Mouse (Mus musculus) hindbrain, embryonic 16.5 days (tissue): ENCODE results near the gene Avpi1. TPM values are rescaled to one million over a fixed set of nuclear protein-coding genes. Genes with fewer than 3 reads are reported as not detected.

Experiments
- ATAC-seq: fragments of 200-750 bp; cut with Nextera tagmentation; 2 replicates; pipeline ENCODE4 v1.8.0; 2017; ENCODE audit warnings: moderate TSS enrichment, moderate library complexity
- H3K27ac ChIP-seq: fragments of 300-500 bp; sonication (generic); 2 replicates; pipeline ENCODE4 v1.5.1; 2014; ENCODE audit warnings: low read depth, mild to moderate bottlenecking, control low read depth, low read length, moderate library complexity
- H3K27me3 ChIP-seq: fragments of 300-500 bp; sonication (generic); replicated peaks from 2 replicates; pipeline ENCODE4 v1.6.1; 2014; ENCODE audit warnings: low read length; ENCODE audit not compliant: control insufficient read depth, insufficient read depth
- H3K36me3 ChIP-seq: fragments of 300-500 bp; sonication (generic); 2 replicates; pipeline ENCODE4 v1.6.1; 2014; ENCODE audit warnings: mild to moderate bottlenecking, low read length, moderate library complexity, mixed read lengths; ENCODE audit not compliant: control insufficient read depth, insufficient read depth
- H3K4me1 ChIP-seq: fragments of 300-500 bp; sonication (generic); 2 replicates; pipeline ENCODE4 v1.6.1; 2014; ENCODE audit warnings: low read depth, low read length; ENCODE audit not compliant: control insufficient read depth, insufficient read depth
- H3K4me2 ChIP-seq: fragments of 300-500 bp; sonication (generic); 2 replicates; pipeline ENCODE4 v1.6.1; 2014; ENCODE audit warnings: mild to moderate bottlenecking, low read length, control low read depth, moderate library complexity
- H3K4me3 ChIP-seq: fragments of 300-500 bp; sonication (generic); 2 replicates; pipeline ENCODE4 v1.5.1; 2014; ENCODE audit warnings: mild to moderate bottlenecking, low read length, control low read depth, moderate library complexity
- H3K9ac ChIP-seq: fragments of 300-500 bp; sonication (generic); 2 replicates; pipeline ENCODE4 v1.6.1; 2014; ENCODE audit warnings: low read depth, mild to moderate bottlenecking, control low read depth, low read length, moderate library complexity
- H3K9me3 ChIP-seq: fragments of 300-500 bp; sonication (generic); 2 replicates; pipeline ENCODE4 v1.6.1; 2014; ENCODE audit warnings: mild to moderate bottlenecking, low read length, moderate library complexity; ENCODE audit not compliant: control insufficient read depth
- WGBS: fragments of 180-500 bp; shearing (Covaris S2); extraction: QIAGEN DNeasy Blood & Tissue Kit; methylation state at CpG from one replicate; pipeline ENCODE4 v1.1.7; 2014; 5-methylcytosine and 5-hydroxymethylcytosine counted together
- polyA plus RNA-seq: library from polyadenylated mRNA; unstranded; fragments of >200 nt; fragmentation: Nextera tagmentation; extraction: Ambion mirVana; gene quantifications from 2 replicates; pipeline ENCODE4 v1.2.1, GENCODE M21; 2015

The Avpi1 gene
- polyA plus RNA-seq, 1 experiment from 2014 or later, result 12.2 TPM

DNA sequence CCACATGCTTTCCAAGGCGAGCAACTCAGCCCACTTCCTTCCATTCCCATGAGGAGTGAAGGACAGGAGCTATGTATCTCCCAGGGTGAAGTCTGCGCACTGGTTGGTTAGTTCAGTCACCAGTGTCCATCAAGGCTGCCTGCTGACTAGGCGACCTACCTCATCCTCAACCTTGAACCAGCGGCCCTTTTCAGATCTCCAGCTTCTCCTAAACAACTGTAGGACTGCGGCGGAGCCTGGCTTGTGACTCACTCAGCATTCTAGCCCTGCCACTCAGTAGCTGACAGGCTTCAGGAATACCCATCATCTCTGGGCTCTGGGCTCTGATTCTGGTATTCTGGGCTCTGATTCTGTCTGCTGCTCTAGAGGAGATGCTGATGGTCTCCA is 2.6 kb downstream of the Avpi1 start:
- H3K4me3 ChIP-seq, result no peak overlapping the region
- no peak overlapping the region for H3K27ac ChIP-seq
- peaks cover 6% of the 10 kb centered on the region; the same call in 1 of the 2 replicates for H3K36me3 ChIP-seq
- no peaks in the 10 kb centered on the region for H3K9me3 ChIP-seq
- H3K4me2 ChIP-seq, result no peak overlapping the region
- H3K4me1 ChIP-seq, result peaks cover 8% of the 10 kb centered on the region
- H3K27me3 ChIP-seq, result no peaks in the 10 kb centered on the region
- no peak for ATAC-seq
- 89% methylated on average over 6 of the region's 6 CpGs for WGBS
- H3K9ac ChIP-seq, result no peak overlapping the region

DNA sequence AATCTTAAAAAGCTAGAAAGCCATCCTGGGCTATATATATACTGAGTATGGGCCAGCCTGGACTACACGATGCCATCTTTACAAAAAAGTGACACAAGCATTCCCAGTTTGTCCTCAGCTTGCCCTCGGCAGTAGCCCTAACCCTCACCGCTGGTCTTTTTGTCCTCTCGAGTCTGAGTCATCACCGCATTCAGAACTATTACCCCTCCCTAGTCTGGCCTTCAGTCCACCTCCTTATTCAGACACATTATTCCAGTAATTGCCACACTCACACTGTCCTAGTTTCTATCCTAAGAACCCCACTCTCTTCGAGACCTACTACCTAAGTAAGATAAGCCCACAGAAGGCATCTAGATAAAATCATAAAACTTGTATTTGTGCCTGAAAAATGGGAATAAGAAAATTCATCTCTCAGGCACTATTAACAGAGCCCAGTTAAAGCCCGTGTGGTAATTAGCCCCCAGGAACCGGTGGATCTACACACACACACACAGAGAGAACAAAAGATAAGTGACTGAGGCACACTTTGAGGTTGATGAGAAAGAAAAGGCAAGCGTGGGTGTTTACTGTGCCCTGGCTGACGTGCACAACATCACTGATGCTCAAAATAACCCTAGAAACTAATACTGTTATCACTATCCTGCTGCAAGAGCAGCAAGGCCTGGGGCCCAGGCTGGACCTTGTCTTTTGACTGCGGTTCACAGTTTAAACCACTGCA is 3.2 kb downstream of the Avpi1 start:
- Histone ChIP-seq H3K4me2 (no peak overlapping the region), H3K27me3 (no peaks in the 10 kb centered on the region), H3K9me3 (no peaks in the 10 kb centered on the region), H3K36me3 (peaks cover 11% of the 10 kb centered on the region), H3K4me1 (peaks cover 8% of the 10 kb centered on the region), H3K9ac (no peak overlapping the region), H3K4me3 (no peak overlapping the region), H3K27ac (no peak overlapping the region)
- 84% methylated on average over 11 of the region's 11 CpGs for whole genome bisulfite sequencing
- ATAC-seq, result no peak

- peaks cover 7% of the 10 kb centered on the region for H3K4me1 ChIP-seq
- no peak overlapping the region for H3K27ac ChIP-seq
- no peak overlapping the region for H3K4me2 ChIP-seq
- no peaks in the 10 kb centered on the region for H3K9me3 ChIP-seq
- H3K36me3 ChIP-seq, result peaks cover 17% of the 10 kb centered on the region
- no peak for ATAC-seq
- no peak overlapping the region for H3K9ac ChIP-seq
- H3K27me3 ChIP-seq, result no peaks in the 10 kb centered on the region
- H3K4me3 ChIP-seq, result no peak overlapping the region
- 83% methylated on average over 13 of the region's 13 CpGs for WGBS
Observed at GRCm38 (mm10) chr19:42124684-42125083, 4.2 kb downstream of the Avpi1 start.

DNA sequence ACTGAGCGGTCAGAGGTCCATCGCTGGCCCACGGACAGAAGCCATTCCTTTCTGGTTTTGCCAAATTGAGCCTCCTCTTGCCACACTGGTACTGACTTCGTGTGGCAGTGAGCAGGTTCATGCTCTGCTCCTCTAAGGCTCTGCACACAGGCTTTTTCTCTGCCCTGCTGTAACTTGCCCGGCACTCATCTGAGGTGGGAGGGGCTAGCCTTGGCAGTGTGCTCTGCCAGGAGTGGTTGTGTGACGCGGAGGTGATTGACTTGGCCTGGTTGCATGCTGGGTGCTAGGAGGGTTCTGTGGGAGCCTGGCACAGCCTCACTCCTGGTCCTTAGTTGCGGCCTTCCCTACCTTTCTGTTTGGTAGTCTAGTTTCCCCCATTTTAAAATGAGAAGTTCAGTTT is 8.4 kb downstream of the Avpi1 start:
- H3K27me3 ChIP-seq, result no peaks in the 10 kb centered on the region
- no peak overlapping the region for H3K4me2 ChIP-seq
- no peak overlapping the region for H3K4me3 ChIP-seq
- H3K36me3 ChIP-seq, result peaks cover 21% of the 10 kb centered on the region
- no peaks in the 10 kb centered on the region for H3K9me3 ChIP-seq
- H3K27ac ChIP-seq, result no peak overlapping the region
- no peak overlapping the region for H3K9ac ChIP-seq
- WGBS, result 92% methylated on average over 8 of the region's 8 CpGs
- H3K4me1 ChIP-seq, result no peaks in the 10 kb centered on the region
- ATAC-seq, result no peak

DNA sequence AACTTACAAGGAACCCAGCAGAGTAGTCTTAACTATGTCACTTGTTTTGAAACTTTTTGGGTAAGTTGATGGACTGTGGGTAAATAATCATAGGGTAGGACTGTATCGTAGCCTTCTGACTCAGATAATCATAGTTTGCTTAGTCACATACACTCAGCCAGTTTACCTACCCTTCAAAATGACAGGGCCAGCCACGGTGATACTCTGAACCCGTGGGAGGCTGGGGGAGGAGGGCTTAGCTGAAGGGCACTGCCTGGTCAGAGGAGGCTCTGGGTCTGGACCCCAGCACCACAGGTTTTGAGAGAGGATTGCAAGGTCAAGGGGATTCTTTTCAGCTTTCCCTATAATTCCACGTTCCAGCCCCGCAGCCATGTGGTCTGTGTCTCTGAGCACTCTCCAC is 10.3 kb downstream of the Avpi1 start:
- WGBS, result 93% methylated on average over 5 of the region's 5 CpGs

DNA sequence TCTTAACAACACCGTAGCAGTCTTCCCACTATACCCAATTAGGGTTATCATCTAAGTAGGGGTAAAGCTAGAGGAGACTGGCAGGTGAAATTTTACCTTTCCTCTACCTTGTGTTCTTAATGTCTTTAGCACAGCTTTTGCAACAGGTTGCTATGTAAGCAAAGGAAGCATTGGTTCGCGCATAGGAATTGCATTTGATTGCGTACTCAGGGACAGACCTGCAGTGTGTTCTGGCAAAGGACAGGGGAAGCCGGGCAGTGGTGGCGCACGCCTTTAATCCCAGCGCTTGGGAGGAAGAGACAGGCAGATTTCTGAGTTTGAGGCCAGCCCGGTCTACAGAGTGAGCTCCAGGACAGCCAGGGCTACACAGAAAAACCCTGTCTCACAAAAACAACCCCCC is 10.7 kb downstream of the Avpi1 start:
- H3K9ac ChIP-seq, result no peak overlapping the region
- ATAC-seq, result no peak
- H3K9me3 ChIP-seq, result no peaks in the 10 kb centered on the region
- no peak overlapping the region for H3K27ac ChIP-seq
- WGBS, result 95% methylated on average over 9 of the region's 9 CpGs
- H3K4me2 ChIP-seq, result no peak overlapping the region
- no peaks in the 10 kb centered on the region for H3K4me1 ChIP-seq
- H3K4me3 ChIP-seq, result no peak overlapping the region
- no peaks in the 10 kb centered on the region for H3K27me3 ChIP-seq
- H3K36me3 ChIP-seq, result peaks cover 26% of the 10 kb centered on the region

More for the DNA sequence above, 10.3 kb downstream of the Avpi1 start:
- no peak overlapping the region for H3K9ac ChIP-seq
- ATAC-seq, result no peak
- no peaks in the 10 kb centered on the region for H3K4me1 ChIP-seq
- H3K4me2 ChIP-seq, result no peak overlapping the region
- no peaks in the 10 kb centered on the region for H3K9me3 ChIP-seq
- H3K27ac ChIP-seq, result no peak overlapping the region
- H3K36me3 ChIP-seq, result peaks cover 24% of the 10 kb centered on the region
- no peaks in the 10 kb centered on the region for H3K27me3 ChIP-seq
- no peak overlapping the region for H3K4me3 ChIP-seq

- Histone ChIP-seq H3K4me1 (no peaks in the 10 kb centered on the region), H3K36me3 (peaks cover 20% of the 10 kb centered on the region), H3K27ac (no peak overlapping the region), H3K9ac (no peak overlapping the region), H3K4me3 (no peak overlapping the region), H3K9me3 (no peaks in the 10 kb centered on the region), H3K27me3 (no peaks in the 10 kb centered on the region), H3K4me2 (no peak overlapping the region)
- ATAC-seq, result no peak
- 92% methylated on average over 4 of the region's 4 CpGs for WGBS
Observed at GRCm38 (mm10) chr19:42115783-42116335, 13.0 kb downstream of the Avpi1 start.

DNA sequence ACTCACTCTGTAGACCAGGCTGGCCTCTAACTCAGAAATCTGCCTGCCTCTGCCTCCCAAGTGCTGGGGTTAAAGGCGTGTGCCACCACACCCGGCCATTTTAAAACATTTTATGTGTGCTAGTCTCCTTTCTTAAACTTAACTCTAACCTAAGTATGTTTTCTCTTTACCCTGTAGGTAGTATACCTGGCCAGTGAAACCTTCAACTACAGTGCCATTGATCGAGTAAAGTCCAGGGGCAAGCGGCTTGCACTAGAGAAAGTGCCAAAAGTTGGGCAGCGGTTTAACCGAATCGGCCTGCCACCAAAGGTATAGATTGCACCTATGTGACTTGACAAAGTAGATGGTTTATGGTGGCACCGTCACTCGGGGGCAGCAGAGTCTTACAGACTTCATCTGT is 24.2 kb downstream of the Avpi1 start:
- H3K4me3 ChIP-seq, result no peak overlapping the region
- peaks cover 20% of the 10 kb centered on the region for H3K36me3 ChIP-seq
- no peak for ATAC-seq
- no peak overlapping the region for H3K9ac ChIP-seq
- WGBS, result 92% methylated on average over 9 of the region's 9 CpGs
- H3K27ac ChIP-seq, result no peak overlapping the region
- H3K9me3 ChIP-seq, result no peaks in the 10 kb centered on the region
- no peaks in the 10 kb centered on the region for H3K4me1 ChIP-seq
- no peak overlapping the region for H3K4me2 ChIP-seq
- H3K27me3 ChIP-seq, result no peaks in the 10 kb centered on the region

DNA sequence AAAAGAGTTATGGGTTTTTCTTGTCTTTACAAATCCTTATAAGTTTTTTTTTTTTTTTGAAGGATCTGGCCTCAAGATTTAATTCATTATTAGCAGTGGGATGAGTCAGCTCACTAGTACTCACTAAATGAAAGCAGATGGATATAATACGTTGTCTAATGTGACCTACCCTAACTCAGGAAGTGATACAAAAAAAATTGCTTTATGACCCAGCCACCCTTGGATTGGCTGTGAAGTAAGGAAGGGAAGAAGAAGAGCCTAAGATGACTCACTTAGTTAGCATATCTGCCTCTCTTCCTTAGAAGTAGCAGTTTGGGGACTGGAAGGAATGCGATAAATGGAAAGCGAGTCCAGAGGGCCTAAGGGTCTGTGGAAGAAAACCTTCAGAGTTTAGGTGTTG is 29.5 kb downstream of the Avpi1 start:
- no peak for ATAC-seq
- H3K27me3 ChIP-seq, result no peaks in the 10 kb centered on the region
- WGBS, result 94% methylated on average over 3 of the region's 3 CpGs

More for the DNA sequence above, 29.5 kb downstream of the Avpi1 start:
- Histone ChIP-seq H3K36me3 (peaks cover 9% of the 10 kb centered on the region; the same call in 1 of the 2 replicates), H3K4me1 (no peaks in the 10 kb centered on the region), H3K9ac (no peak overlapping the region), H3K4me3 (no peak overlapping the region), H3K27ac (no peak overlapping the region), H3K4me2 (no peak overlapping the region), H3K9me3 (no peaks in the 10 kb centered on the region)
